Mouse (Mus musculus) heart, postnatal 0 days (tissue): Measurements from ENCODE around the gene Gm21992.

ENCODE experiments used
- CTCF ChIP-seq: IDR thresholded peaks from 2 replicates; pipeline ENCODE4 v1.5.1; 2016; ENCODE audit warnings: antibody characterized with exemption, control low read depth, low read depth
- EP300 ChIP-seq: IDR thresholded peaks from 2 replicates; pipeline ENCODE4 v1.6.1; 2016; ENCODE audit warnings: antibody characterized with exemption, low read depth

GRCm38 (mm10) chr19:4747631-4748312 is 63.6 kb downstream of the Gm21992 start:
- no peak for TF ChIP-seq CTCF
- TF ChIP-seq EP300, result no peak
